Mouse (Mus musculus) liver, embryonic 16.5 days (tissue): ENCODE results near the gene Lrrfip2. TPM values are rescaled to one million over a fixed set of nuclear protein-coding genes. Genes with fewer than 3 reads are reported as not detected.

Experiments used
- ATAC-seq: fragments of 200-750 bp; cut with Nextera tagmentation; 2 replicates; pipeline ENCODE4 v1.8.0; 2017; ENCODE audit warnings: low read depth, mild to moderate bottlenecking, moderate number of reproducible peaks, moderate library complexity
- H3K27ac ChIP-seq: fragments of 300-500 bp; sonication (generic); 2 replicates; pipeline ENCODE4 v1.5.1; 2014; ENCODE audit warnings: mild to moderate bottlenecking, low read length
- H3K27me3 ChIP-seq: fragments of 300-500 bp; sonication (generic); 2 replicates; pipeline ENCODE4 v1.6.1; 2014; ENCODE audit warnings: low read depth, low read length, mixed read lengths; ENCODE audit not compliant: control insufficient read depth, insufficient read depth
- H3K36me3 ChIP-seq: fragments of 300-500 bp; sonication (generic); 2 replicates; pipeline ENCODE4 v1.6.1; 2014; ENCODE audit warnings: mild to moderate bottlenecking; ENCODE audit not compliant: control insufficient read depth, insufficient read depth
- H3K4me1 ChIP-seq: fragments of 300-500 bp; sonication (generic); 2 replicates; pipeline ENCODE4 v1.6.1; 2014; ENCODE audit warnings: low read depth, low read length, mixed read lengths; ENCODE audit not compliant: control insufficient read depth
- H3K4me2 ChIP-seq: fragments of 300-500 bp; sonication (generic); 2 replicates; pipeline ENCODE4 v1.6.1; 2014; ENCODE audit warnings: low read depth, low read length, mixed read lengths
- H3K4me3 ChIP-seq: fragments of 300-500 bp; sonication (generic); 2 replicates; pipeline ENCODE4 v1.5.1; 2014; ENCODE audit warnings: low read depth, mild to moderate bottlenecking, low read length
- H3K9ac ChIP-seq: fragments of 300-500 bp; sonication (generic); 2 replicates; pipeline ENCODE4 v1.6.1; 2014; ENCODE audit warnings: low read depth, low read length
- H3K9me3 ChIP-seq: fragments of 300-500 bp; sonication (generic); replicated peaks from 2 replicates; pipeline ENCODE4 v1.6.1; 2016; ENCODE audit warnings: low read length; ENCODE audit not compliant: control insufficient read depth
- WGBS: fragments of 180-500 bp; shearing (Covaris S2); extraction: QIAGEN DNeasy Blood & Tissue Kit; methylation state at CpG from one replicate; pipeline ENCODE4 v1.1.7; 2014; ENCODE audit not compliant: insufficient replicate concordance; 5-methylcytosine and 5-hydroxymethylcytosine counted together
- polyA plus RNA-seq: library from polyadenylated mRNA; unstranded; fragments of >200 nt; fragmentation: Nextera tagmentation; extraction: Ambion mirVana; gene quantifications from 2 replicates; pipeline ENCODE4 v1.2.1, GENCODE M21; 2015

Gene Lrrfip2
- polyA plus RNA-seq, 1 experiment from 2014 or later: 16.2 TPM

GRCm38 (mm10) chr9:111239821-111240220 is 122.4 kb downstream of the Lrrfip2 start:
- Histone ChIP-seq H3K9me3 (no peaks in the 10 kb centered on the region), H3K4me3 (no peak overlapping the region), H3K4me1 (no peaks in the 10 kb centered on the region), H3K9ac (no peak overlapping the region), H3K36me3 (peaks cover 31% of the 10 kb centered on the region), H3K27me3 (no peaks in the 10 kb centered on the region), H3K4me2 (no peak overlapping the region), H3K27ac (no peak overlapping the region)
- ATAC-seq: no peak
- WGBS: 88% methylated on average over 4 of the region's 4 CpGs

GRCm38 (mm10) chr9:111243384-111243783 is 126.0 kb downstream of the Lrrfip2 start:
- Histone ChIP-seq H3K27ac (no peak overlapping the region), H3K4me1 (no peaks in the 10 kb centered on the region; the same call in 1 of the 2 replicates), H3K9me3 (no peaks in the 10 kb centered on the region), H3K4me2 (no peak overlapping the region), H3K4me3 (no peak overlapping the region), H3K27me3 (no peaks in the 10 kb centered on the region), H3K9ac (no peak overlapping the region), H3K36me3 (peaks cover 24% of the 10 kb centered on the region)
- ATAC-seq: no peak
- WGBS: 84% methylated on average over 6 of the region's 6 CpGs

GRCm38 (mm10) chr9:111245546-111245945 is 128.2 kb downstream of the Lrrfip2 start:
- Histone ChIP-seq H3K27me3 (no peaks in the 10 kb centered on the region), H3K27ac (no peak overlapping the region), H3K4me3 (no peak overlapping the region), H3K4me1 (no peaks in the 10 kb centered on the region; the same call in 1 of the 2 replicates), H3K36me3 (peaks cover 24% of the 10 kb centered on the region), H3K9me3 (no peaks in the 10 kb centered on the region), H3K4me2 (no peak overlapping the region), H3K9ac (no peak overlapping the region)
- ATAC-seq: no peak
- 75% methylated on average over 6 of the region's 6 CpGs for WGBS

GRCm38 (mm10) chr9:111247682-111248246 is 130.4 kb downstream of the Lrrfip2 start:
- H3K27ac ChIP-seq: no peak overlapping the region
- no peak overlapping the region for H3K4me2 ChIP-seq
- no peaks in the 10 kb centered on the region for H3K27me3 ChIP-seq
- peaks cover 28% of the 10 kb centered on the region for H3K36me3 ChIP-seq
- H3K9ac ChIP-seq: no peak overlapping the region
- H3K9me3 ChIP-seq: no peaks in the 10 kb centered on the region
- 77% methylated on average over 3 of the region's 3 CpGs for WGBS
- H3K4me1 ChIP-seq: no peaks in the 10 kb centered on the region; the same call in 1 of the 2 replicates
- no peak overlapping the region for H3K4me3 ChIP-seq
- no peak for ATAC-seq

GRCm38 (mm10) chr9:111252161-111252869 is 134.9 kb downstream of the Lrrfip2 start:
- 62% methylated on average over 7 of the region's 7 CpGs for WGBS
- no peak for ATAC-seq
- H3K4me3 ChIP-seq: no peak overlapping the region
- H3K4me2 ChIP-seq: no peak overlapping the region
- H3K27me3 ChIP-seq: no peaks in the 10 kb centered on the region
- no peak overlapping the region for H3K27ac ChIP-seq
- H3K4me1 ChIP-seq: no peaks in the 10 kb centered on the region; the same call in 1 of the 2 replicates
- H3K9me3 ChIP-seq: no peaks in the 10 kb centered on the region
- peaks cover 45% of the 10 kb centered on the region for H3K36me3 ChIP-seq
- H3K9ac ChIP-seq: no peak overlapping the region

GRCm38 (mm10) chr9:111260360-111260985 is 143.1 kb downstream of the Lrrfip2 start:
- ATAC-seq: no peak
- Histone ChIP-seq H3K4me3 (no peak overlapping the region), H3K27me3 (no peaks in the 10 kb centered on the region), H3K27ac (no peak overlapping the region), H3K9me3 (no peaks in the 10 kb centered on the region), H3K4me2 (no peak overlapping the region), H3K9ac (no peak overlapping the region), H3K4me1 (no peaks in the 10 kb centered on the region), H3K36me3 (peaks cover 52% of the 10 kb centered on the region)
- WGBS: 66% methylated on average over 1 of the region's 1 CpGs

- Histone ChIP-seq H3K36me3 (peaks cover 48% of the 10 kb centered on the region), H3K27me3 (no peaks in the 10 kb centered on the region), H3K4me3 (no peak overlapping the region), H3K9ac (no peak overlapping the region), H3K9me3 (no peaks in the 10 kb centered on the region), H3K4me2 (no peak overlapping the region), H3K27ac (no peak overlapping the region), H3K4me1 (no peaks in the 10 kb centered on the region)
- no peak for ATAC-seq
- 86% methylated on average over 4 of the region's 4 CpGs for WGBS
These were observed 144.0 kb downstream of the Lrrfip2 start for GRCm38 (mm10) chr9:111261356-111261755.

- WGBS: 91% methylated on average over 2 of the region's 2 CpGs
- H3K4me1 ChIP-seq: peaks cover 10% of the 10 kb centered on the region
- ATAC-seq: no peak
- no peaks in the 10 kb centered on the region for H3K9me3 ChIP-seq
- no peak overlapping the region for H3K27ac ChIP-seq
- H3K27me3 ChIP-seq: no peaks in the 10 kb centered on the region
- no peak overlapping the region for H3K9ac ChIP-seq
- H3K4me2 ChIP-seq: no peak overlapping the region
- H3K4me3 ChIP-seq: no peak overlapping the region
- H3K36me3 ChIP-seq: peaks cover 20% of the 10 kb centered on the region
These were observed 150.6 kb downstream of the Lrrfip2 start for GRCm38 (mm10) chr9:111267998-111268397.

- H3K9me3 ChIP-seq: no peaks in the 10 kb centered on the region
- peak overlapping the region; percentile 95 for H3K9ac ChIP-seq
- ATAC-seq: no peak
- no peaks in the 10 kb centered on the region for H3K27me3 ChIP-seq
- H3K4me3 ChIP-seq: peak overlapping the region; percentile 93
- 9% methylated on average over 5 of the region's 5 CpGs for WGBS
- H3K4me2 ChIP-seq: peak overlapping the region; percentile 65
- peaks cover 24% of the 10 kb centered on the region for H3K4me1 ChIP-seq
- peaks cover 3% of the 10 kb centered on the region; the same call in 1 of the 2 replicates for H3K36me3 ChIP-seq
- H3K27ac ChIP-seq: peak overlapping the region; percentile 93
These were observed 153.2 kb downstream of the Lrrfip2 start for GRCm38 (mm10) chr9:111270606-111271005.
